Mouse (Mus musculus): ENCODE results near the gene Eef1akmt3.

Eef1akmt3 gene

GRCm38 (mm10) chr10:127001297-127001696 lies 40.0 kb downstream of the Eef1akmt3 start:
- intact Hi-C loops (cut with DNase I), result no loop called here

GRCm38 (mm10) chr10:127000529-127000928 lies 40.8 kb downstream of the Eef1akmt3 start, which contains the start of gene Avil:
TSS of gene Avil (plus strand) at chr10:127000709.
- intact Hi-C loops (cut with DNase I), result no loop called here

GRCm38 (mm10) chr10:126997340-126998113 lies 43.8 kb downstream of the Eef1akmt3 start:
- intact Hi-C loops (cut with DNase I), result no loop called here

- intact Hi-C loops (cut with DNase I), result no loop called here
These were observed 47.7 kb downstream of the Eef1akmt3 start for GRCm38 (mm10) chr10:126993621-126994020.

- intact Hi-C loops (cut with DNase I), result loop anchor here (2.0 kb wide), 1 partner anchor 39 kb away; the partner anchor contains the start of gene Tsfm
These were observed 49.6 kb downstream of the Eef1akmt3 start for GRCm38 (mm10) chr10:126991676-126992075.

- intact Hi-C loops (cut with DNase I), result loop anchor here (1.0 to 2.0 kb wide), 2 partner anchors 40 to 71 kb away; partner anchors contain the start of gene Tsfm
These were observed 50.8 kb downstream of the Eef1akmt3 start for GRCm38 (mm10) chr10:126990313-126991056.

- intact Hi-C loops (cut with DNase I), result no loop called here
These were observed 52.7 kb downstream of the Eef1akmt3 start for GRCm38 (mm10) chr10:126988513-126989165.

GRCm38 (mm10) chr10:126987183-126988118 lies 53.9 kb downstream of the Eef1akmt3 start:
- intact Hi-C loops (cut with DNase I), result no loop called here

- intact Hi-C loops (cut with DNase I), result no loop called here
These were observed 54.8 kb downstream of the Eef1akmt3 start for GRCm38 (mm10) chr10:126986541-126986961.

GRCm38 (mm10) chr10:126985579-126985978 lies 55.7 kb downstream of the Eef1akmt3 start:
- intact Hi-C loops (cut with DNase I), result no loop called here

GRCm38 (mm10) chr10:126985127-126985526 lies 56.2 kb downstream of the Eef1akmt3 start:
- intact Hi-C loops (cut with DNase I), result no loop called here

GRCm38 (mm10) chr10:126984189-126985004 lies 56.9 kb downstream of the Eef1akmt3 start:
- intact Hi-C loops (cut with DNase I), result no loop called here

- intact Hi-C loops (cut with DNase I), result no loop called here
These were observed 58.1 kb downstream of the Eef1akmt3 start for GRCm38 (mm10) chr10:126983193-126983725.

- intact Hi-C loops (cut with DNase I), result no loop called here
These were observed 59.6 kb downstream of the Eef1akmt3 start for GRCm38 (mm10) chr10:126981746-126982145.

Small RNA genes lying within 50 kb of the gene (microRNA-seq; reads per million reads assigned to microRNA genes)
- gene Mir26a-2 (13.1 to 19.4 reads per million in 2 experiments), gene Mir546 (0.34 to 1.1 reads per million in 2 experiments)

Data from adrenal gland (tissue).